Mouse (Mus musculus) Muller cell, postnatal 12 days (primary cell): ENCODE data around the gene Gm10985.

Experiments
- DNase-seq: peaks from one replicate; pipeline ENCODE4 v3.0.0-alpha.2; 2015; ENCODE audit errors: inconsistent ontology term

The Gm10985 gene

GRCm38 (mm10) chr3:53844786-53845185, at the start of gene Gm10985:
Gene Gm10985, plus strand, starts transcription at chr3:53845086.
- DNase-seq: no peak

- no peak for DNase-seq
These were observed 48.0 kb upstream of the Gm10985 start for GRCm38 (mm10) chr3:53796933-53797332.

DNA sequence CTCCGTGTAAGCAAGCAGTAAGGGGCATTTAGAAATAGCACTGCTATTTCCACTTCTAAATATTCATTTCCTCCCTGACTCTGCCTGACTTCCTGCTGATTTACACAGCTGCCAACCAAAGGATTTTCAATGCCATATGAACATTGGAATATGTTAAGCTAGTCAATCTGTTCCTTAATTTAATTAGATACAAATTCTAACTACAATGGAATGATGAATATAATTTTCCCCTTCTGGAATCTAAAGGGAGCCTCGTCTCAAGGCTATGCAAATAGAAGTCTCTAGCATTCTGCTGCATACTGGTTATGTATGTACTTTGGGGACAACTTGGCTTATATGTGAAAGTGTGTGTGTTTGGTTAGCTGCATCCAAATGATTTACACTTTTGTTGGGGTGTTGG, 45.2 kb upstream of the Gm10985 start:
- no peak for DNase-seq

DNA sequence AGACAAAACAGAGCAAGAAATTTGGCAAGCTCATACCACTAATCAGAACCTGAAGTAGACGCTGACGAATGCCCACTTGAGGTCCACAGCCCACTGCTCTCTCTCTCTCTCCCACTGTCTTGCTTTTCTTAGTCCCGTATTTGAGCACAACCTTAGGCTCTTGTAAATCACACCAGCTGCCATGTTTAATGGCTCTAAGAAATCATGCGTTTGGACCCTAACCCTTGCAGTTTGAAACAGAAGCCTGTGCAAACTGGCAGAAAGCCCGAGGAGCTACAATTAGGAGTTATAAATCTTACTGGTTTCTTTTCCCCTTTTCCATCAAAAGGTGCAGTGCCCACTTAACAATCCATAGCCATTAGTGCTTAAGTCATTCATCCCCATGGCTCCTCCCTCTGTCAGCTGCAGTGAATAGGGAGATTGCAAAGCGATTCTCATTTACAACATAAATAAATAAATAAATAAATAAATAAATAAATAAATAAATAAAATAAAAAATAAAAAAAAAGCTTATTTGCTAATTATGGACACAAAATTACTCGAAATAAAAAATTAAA, 31.4 kb upstream of the Gm10985 start:
- DNase-seq: no peak

DNA sequence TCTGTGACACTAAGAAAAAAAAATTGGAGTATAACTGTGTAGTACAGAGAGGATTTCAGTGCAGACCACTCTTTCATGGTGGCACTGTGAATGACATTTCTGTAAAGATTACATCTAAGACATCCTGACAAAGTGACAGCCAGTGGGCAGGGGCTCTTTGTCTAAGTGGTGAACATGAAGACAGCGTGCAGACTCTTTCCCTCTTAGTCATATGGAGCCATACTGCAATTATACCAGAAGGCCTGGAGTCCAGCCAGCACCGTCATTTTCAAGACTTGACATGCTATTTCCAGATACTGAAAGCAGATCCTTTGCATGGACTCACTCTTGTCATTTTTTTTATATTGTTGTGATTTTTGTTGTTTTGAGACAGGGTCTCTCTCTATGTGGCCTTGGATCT, 10.6 kb upstream of the Gm10985 start:
- DNase-seq: no peak

GRCm38 (mm10) chr3:53846206-53846928, 1.5 kb downstream of the Gm10985 start:
- peak; percentile 62 for DNase-seq

GRCm38 (mm10) chr3:53847726-53848125, 2.8 kb downstream of the Gm10985 start:
- DNase-seq: no peak

GRCm38 (mm10) chr3:53848262-53848661, 3.4 kb downstream of the Gm10985 start:
- DNase-seq: no peak

GRCm38 (mm10) chr3:53854261-53854660, 9.4 kb downstream of the Gm10985 start:
- DNase-seq: no peak

DNA sequence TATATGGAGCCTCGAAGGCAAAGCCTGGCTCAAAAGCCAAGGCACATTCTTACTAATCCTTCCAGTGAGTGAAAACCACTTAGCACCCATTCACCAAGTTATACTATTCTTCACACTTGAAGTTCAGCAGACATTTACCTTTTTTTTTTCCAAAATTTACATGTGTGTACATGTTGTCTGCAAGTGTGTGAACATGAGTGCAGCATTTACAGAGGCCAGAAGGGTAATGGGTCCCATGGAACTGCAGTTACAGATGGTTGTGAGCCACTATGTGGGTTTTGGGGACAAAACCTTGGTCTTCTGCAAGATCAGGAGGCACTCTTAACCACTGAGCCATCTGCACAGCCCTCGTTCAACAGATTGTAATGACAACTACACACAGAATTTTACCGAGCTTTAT, 9.9 kb downstream of the Gm10985 start:
- DNase-seq: no peak

GRCm38 (mm10) chr3:53863383-53864220, 18.7 kb downstream of the Gm10985 start, which contains the start of gene Ufm1:
Gene Ufm1, minus strand, starts transcription at chr3:53863830.
- DNase-seq: peak; percentile 97

- DNase-seq: no peak
These were observed 23.3 kb downstream of the Gm10985 start for GRCm38 (mm10) chr3:53868212-53868611.

GRCm38 (mm10) chr3:53869263-53869662, 24.4 kb downstream of the Gm10985 start:
- DNase-seq: no peak

DNA sequence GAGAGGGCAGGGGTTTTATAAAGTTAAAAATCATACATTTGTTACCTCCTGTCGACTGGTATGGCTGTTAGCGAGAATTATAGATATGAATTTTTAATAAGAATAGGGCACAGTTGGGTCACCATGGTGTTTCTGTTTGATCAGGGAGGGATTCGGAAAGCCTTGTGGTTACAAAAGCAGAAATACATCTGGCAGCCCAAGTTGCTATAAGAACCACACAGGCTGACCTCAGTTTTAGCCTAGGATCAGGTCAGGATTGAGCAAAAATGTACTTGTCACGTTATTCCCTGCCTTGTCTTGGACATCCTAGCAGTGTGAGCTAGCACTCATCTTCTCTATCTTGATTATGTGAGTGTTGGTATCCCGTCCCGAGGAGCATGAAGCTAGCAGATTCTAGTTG, 25.6 kb downstream of the Gm10985 start:
- no peak for DNase-seq

DNA sequence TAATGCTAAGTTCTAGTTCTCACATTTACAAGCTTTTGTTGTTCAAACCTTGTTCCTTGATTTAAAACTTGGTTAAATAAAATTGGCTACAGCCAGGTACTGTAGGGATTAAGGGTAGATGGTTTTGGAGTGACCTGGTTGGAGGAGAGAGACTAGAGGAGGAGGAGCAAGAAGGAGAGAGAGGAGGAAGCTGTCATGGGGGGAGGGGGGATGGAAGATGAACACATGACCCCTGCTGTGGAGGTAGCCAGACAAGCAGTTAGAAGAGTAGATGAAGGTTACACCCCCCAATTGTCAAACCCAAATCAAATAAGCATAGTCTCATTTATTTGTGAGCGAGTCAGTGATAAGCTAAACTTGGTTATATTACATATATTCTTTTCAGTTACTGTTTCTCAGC, 26.7 kb downstream of the Gm10985 start:
- no peak for DNase-seq

- DNase-seq: no peak
These were observed 46.0 kb downstream of the Gm10985 start for GRCm38 (mm10) chr3:53890619-53891540.
